Comparison of ENCODE assay signal across 38 mouse cellular contexts in the genomic region with DNA sequence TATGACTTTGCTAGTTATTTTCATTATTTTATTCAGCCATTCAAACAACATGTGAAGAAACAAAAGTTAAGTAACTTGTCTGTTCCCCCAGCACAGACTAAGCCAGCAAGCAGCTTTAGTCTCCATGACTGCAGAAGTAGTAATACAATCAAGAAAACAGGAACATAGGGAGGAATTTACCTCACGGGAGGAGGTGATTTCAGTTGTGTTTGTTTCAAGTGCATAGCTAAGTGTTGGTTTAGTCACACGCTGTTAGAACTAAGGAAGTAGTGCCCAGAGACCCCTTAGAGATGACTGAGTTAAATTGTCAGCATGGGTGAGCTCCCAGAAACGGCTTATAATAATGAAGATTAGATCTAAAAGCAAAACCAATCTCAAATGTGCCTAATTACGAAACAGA. TPM values are rescaled to one million over a fixed set of nuclear protein-coding genes. Genes with fewer than 3 reads are reported as not detected.
DNase-seq lines count a peak whose midpoint lies in the region; ATAC-seq and TF ChIP-seq lines count a peak whose summit lies in the region.
"Had no signal": no experiment of that assay in that cellular context is flagged by ENCODE, and none has a peak within 500 bp of the region (broad histone marks: within the 10 kb centered on the region; RNA-seq: fewer than 3 reads in every experiment).

No protein-coding gene starts in this region.

- H3K27ac ChIP-seq in liver, adult 2 months (replicated peaks; ENCODE audit: insufficient read depth, low read depth, low read length) = no peak overlapping the region
- no peak overlapping the region for H3K27ac ChIP-seq in liver, embryonic 11.5 days (ENCODE audit: low read depth, low read length)
- H3K27ac ChIP-seq in forebrain, embryonic 11.5 days (ENCODE audit: low read depth, low read length) = no peak overlapping the region
- no peak overlapping the region for H3K27ac ChIP-seq in layer of hippocampus, adult 2 months
- H3K27ac ChIP-seq: embryonic facial prominence, embryonic 12.5 days; forebrain, embryonic 13.5 days; gastrocnemius, adult 2 months; heart, embryonic 10.5 days; kidney, postnatal 0 days; limb, embryonic 10.5 days; liver, embryonic 12.5 days; neural tube, embryonic 13.5 days had no signal

- DNase-seq in liver, adult 2 months (ENCODE audit: extremely low read depth, low read depth, low spot score) = peak; percentile 36
- DNase-seq in liver, embryonic 11.5 days (ENCODE audit: low spot score) = no peak
- peak; percentile 69 for DNase-seq in 416B (ENCODE audit: low read depth)
- no peak for DNase-seq in forebrain, embryonic 11.5 days (ENCODE audit: low spot score)
- DNase-seq in layer of hippocampus, adult 2 months (ENCODE audit: low spot score in 2 of 2) = no peak
- no peak for DNase-seq in yolk sac, embryonic 10.5 days (ENCODE audit: low spot score)
- DNase-seq: adrenal gland, adult 2 months; cerebellum, adult 11-12 months; cerebellum, postnatal 10 days; gastrocnemius, adult 2 months; heart, postnatal 4 days; kidney, adult 18-20 months; lung, adult 2 months; midbrain, embryonic 14.5 days; right cerebral cortex, adult 18-20 months; right cerebral cortex, postnatal 4 days; thymus, adult 2 months; thymus, postnatal 4 days had no signal

- H3K79me2 ChIP-seq in liver, adult 2 months (ENCODE audit: control insufficient read depth, insufficient read depth, low read length) = peaks cover 22% of the 10 kb centered on the region; the same call in 1 of the 2 replicates

- H3K9me3 ChIP-seq in liver, embryonic 11.5 days (ENCODE audit: control insufficient read depth, low read length) = no peaks in the 10 kb centered on the region
- H3K9me3 ChIP-seq in forebrain, embryonic 11.5 days (ENCODE audit: control insufficient read depth, low read length) = no peaks in the 10 kb centered on the region
- H3K9me3 ChIP-seq: embryonic facial prominence, embryonic 12.5 days; forebrain, embryonic 13.5 days; heart, embryonic 10.5 days; limb, embryonic 10.5 days; liver, embryonic 12.5 days; megakaryocyte, embryonic 14.5 days; neural tube, embryonic 13.5 days had no signal

- peaks cover 2% of the 10 kb centered on the region; the same call in 1 of the 2 replicates for H3K36me3 ChIP-seq in liver, adult 2 months (ENCODE audit: control insufficient read depth, insufficient read depth, low read length)
- H3K36me3 ChIP-seq in liver, embryonic 11.5 days (ENCODE audit: control insufficient read depth, insufficient read depth, low read length) = no peaks in the 10 kb centered on the region; the same call in 1 of the 2 replicates
- H3K36me3 ChIP-seq in forebrain, embryonic 11.5 days (ENCODE audit: control insufficient read depth, insufficient read depth, low read length) = no peaks in the 10 kb centered on the region
- H3K36me3 ChIP-seq: embryonic facial prominence, embryonic 12.5 days had no signal

- WGBS in liver, adult 2 months = 39% methylated on average over 4 of the region's 4 CpGs
- WGBS in liver, embryonic 11.5 days = 59% methylated on average over 4 of the region's 4 CpGs
- 71% methylated on average over 4 of the region's 4 CpGs for WGBS in forebrain, embryonic 11.5 days

- TF ChIP-seq POLR2A in liver, adult 2 months (IDR thresholded peaks at IDR 0.05; ENCODE audit: extremely low read depth, insufficient read depth, low read length) = no peak

- H3K4me1 ChIP-seq in liver, adult 2 months (ENCODE audit: control insufficient read depth, insufficient read depth, low read length) = peaks cover 6% of the 10 kb centered on the region; the same call in 1 of the 2 replicates
- peaks cover 6% of the 10 kb centered on the region; the same call in 1 of the 2 replicates for H3K4me1 ChIP-seq in liver, embryonic 11.5 days (replicated peaks; ENCODE audit: control insufficient read depth, insufficient read depth, low read length)
- no peaks in the 10 kb centered on the region for H3K4me1 ChIP-seq in forebrain, embryonic 11.5 days (replicated peaks; ENCODE audit: control insufficient read depth, insufficient read depth, low read length)

- H3K9ac ChIP-seq in liver, adult 2 months (ENCODE audit: low read depth, low read length) = no peak overlapping the region
- no peak overlapping the region for H3K9ac ChIP-seq in liver, embryonic 11.5 days (ENCODE audit: low read depth, low read length)
- H3K9ac ChIP-seq in forebrain, embryonic 11.5 days (ENCODE audit: low read length) = no peak overlapping the region
- H3K9ac ChIP-seq: embryonic facial prominence, embryonic 12.5 days; forebrain, embryonic 13.5 days; liver, embryonic 12.5 days; neural tube, embryonic 13.5 days had no signal

- H3K27me3 ChIP-seq in liver, adult 2 months (ENCODE audit: control insufficient read depth, insufficient read depth, low read length) = no peaks in the 10 kb centered on the region
- no peaks in the 10 kb centered on the region for H3K27me3 ChIP-seq in liver, embryonic 11.5 days (replicated peaks; ENCODE audit: control insufficient read depth, insufficient read depth, low read length)
- no peaks in the 10 kb centered on the region for H3K27me3 ChIP-seq in forebrain, embryonic 11.5 days (ENCODE audit: control insufficient read depth, insufficient read depth, low read length)
- H3K27me3 ChIP-seq: embryonic facial prominence, embryonic 12.5 days; forebrain, embryonic 13.5 days; liver, embryonic 12.5 days; megakaryocyte, embryonic 14.5 days; neural tube, embryonic 13.5 days; Patski had no signal

- no peak overlapping the region for H3K4me3 ChIP-seq in liver, adult 2 months (ENCODE audit: insufficient read depth, low read depth, low read length)
- H3K4me3 ChIP-seq in liver, embryonic 11.5 days (ENCODE audit: low read depth, low read length) = no peak overlapping the region
- H3K4me3 ChIP-seq in forebrain, embryonic 11.5 days (ENCODE audit: low read depth, low read length) = no peak overlapping the region
- no peak overlapping the region for H3K4me3 ChIP-seq in layer of hippocampus, adult 2 months
- H3K4me3 ChIP-seq: embryonic facial prominence, embryonic 12.5 days; forebrain, embryonic 13.5 days; gastrocnemius, adult 2 months; heart, embryonic 10.5 days; limb, embryonic 10.5 days; liver, embryonic 12.5 days; megakaryocyte, embryonic 14.5 days; myocyte; neural tube, embryonic 13.5 days had no signal

- H3K4me2 ChIP-seq in liver, embryonic 11.5 days = no peak overlapping the region
- no peak overlapping the region for H3K4me2 ChIP-seq in forebrain, embryonic 11.5 days (ENCODE audit: low read depth, low read length, severe bottlenecking)
- H3K4me2 ChIP-seq: embryonic facial prominence, embryonic 12.5 days; forebrain, embryonic 13.5 days; liver, embryonic 12.5 days; neural tube, embryonic 13.5 days had no signal

- no peak for TF ChIP-seq CTCF in liver, adult 2 months (IDR thresholded peaks at IDR 0.05; ENCODE audit: low read depth, low read length)
- no peak for TF ChIP-seq CTCF in layer of hippocampus, adult 2 months (conservative IDR thresholded peaks at IDR 0.05)

- no peak for ATAC-seq in liver, embryonic 11.5 days (replicated peaks; ENCODE audit: low FRiP score)
- peak; percentile 67 for ATAC-seq in common myeloid progenitor, adult 5-6 weeks (replicated peaks; ENCODE audit: low read depth, poor library complexity, severe bottlenecking)
- ATAC-seq in megakaryocyte progenitor cell, adult 5-6 weeks (replicated peaks; ENCODE audit: poor library complexity) = peak; percentile 74
- no peak for ATAC-seq in forebrain, embryonic 11.5 days (replicated peaks; ENCODE audit: low FRiP score)
- ATAC-seq: forebrain, embryonic 13.5 days; hindbrain, embryonic 16.5 days; liver, embryonic 12.5 days; Patski had no signal

RNA-seq across cellular contexts. Expression of gene Col4a3bp, which starts 5.5 kb away (rescaled TPM):
- 29.9 and 45.8 TPM in 2 replicates for total RNA-seq in liver, adult 2 months (2014; rRNA removed)
- 5.7 and 8.1 TPM in 2 replicates for polyA plus RNA-seq in liver, adult 2 months (2012; rRNA removed)
- polyA plus RNA-seq in liver, embryonic 11.5 days (2014; fragmentation: Nextera tagmentation; extraction: Ambion mirVana) = 8.1 and 9.0 TPM in 2 replicates
- total RNA-seq in common myeloid progenitor, adult 5-6 weeks (2017) = 47.7 and 60.5 TPM in 2 replicates
- 33.9 and 45.3 TPM in 2 replicates for total RNA-seq in megakaryocyte progenitor cell, adult 5-6 weeks (2015)
- 43.3 and 43.9 TPM in 2 replicates for total RNA-seq in megakaryocyte progenitor cell, adult 5-6 weeks (2017)
- 6.1 and 8.0 TPM in 2 replicates for polyA plus RNA-seq in forebrain, embryonic 11.5 days (2014; fragmentation: Nextera tagmentation; extraction: Ambion mirVana)
- total RNA-seq in layer of hippocampus, adult 2 months (2021) = 10 to 100 TPM; 63.7 to 64.4 TPM

RNA-seq across cellular contexts. Expression of gene Polk, which starts 5.6 kb away (rescaled TPM):
- 4.9 and 6.5 TPM in 2 replicates for total RNA-seq in liver, adult 2 months (2014; rRNA removed)
- 0.56 and 0.75 TPM in 2 replicates for polyA plus RNA-seq in liver, adult 2 months (2012; rRNA removed)
- 8.2 and 8.8 TPM in 2 replicates for polyA plus RNA-seq in liver, embryonic 11.5 days (2014; fragmentation: Nextera tagmentation; extraction: Ambion mirVana)
- 13.9 and 16.3 TPM in 2 replicates for total RNA-seq in common myeloid progenitor, adult 5-6 weeks (2017)
- total RNA-seq in megakaryocyte progenitor cell, adult 5-6 weeks (2015) = 13.5 and 20.9 TPM in 2 replicates
- 9.3 and 14.9 TPM in 2 replicates for total RNA-seq in megakaryocyte progenitor cell, adult 5-6 weeks (2017)
- polyA plus RNA-seq in forebrain, embryonic 11.5 days (2014; fragmentation: Nextera tagmentation; extraction: Ambion mirVana) = 9.6 and 10.4 TPM in 2 replicates
- total RNA-seq in layer of hippocampus, adult 2 months (2021) = 10 to 100 TPM in 1 of 2 experiments, 1 to 10 TPM in 1; 10.0 to 11.9 TPM

RNA-seq across cellular contexts. Expression of gene Gm17622, which starts 57.4 kb away (rescaled TPM):
- not detected in 2 replicates for total RNA-seq in liver, adult 2 months (2014; rRNA removed)
- not detected in 2 replicates for polyA plus RNA-seq in liver, adult 2 months (2012; rRNA removed)
- not detected in 2 replicates for polyA plus RNA-seq in liver, embryonic 11.5 days (2014; fragmentation: Nextera tagmentation; extraction: Ambion mirVana)
- total RNA-seq in common myeloid progenitor, adult 5-6 weeks (2017) = not detected in 2 replicates
- total RNA-seq in megakaryocyte progenitor cell, adult 5-6 weeks (2015) = not detected in 2 replicates
- total RNA-seq in megakaryocyte progenitor cell, adult 5-6 weeks (2017) = not detected in 2 replicates
- not detected in 2 replicates for polyA plus RNA-seq in forebrain, embryonic 11.5 days (2014; fragmentation: Nextera tagmentation; extraction: Ambion mirVana)
- total RNA-seq in layer of hippocampus, adult 2 months (2021) = not detected
- total RNA-seq: adrenal gland, adult 2 months; adrenal gland, postnatal 4 days; ES-E14; gastrocnemius, adult 2 months; heart, postnatal 4 days; layer of hippocampus, postnatal 14 days had no signal
- polyA plus RNA-seq: adrenal gland, adult 2 months; embryonic facial prominence, embryonic 12.5 days; forebrain, embryonic 13.5 days; gonadal fat pad, adult 2 months; heart, embryonic 10.5 days; heart, embryonic 16.5 days; hindbrain, embryonic 16.5 days; kidney, postnatal 0 days; large intestine, adult 2 months; limb, embryonic 10.5 days; liver, embryonic 12.5 days; lung, adult 2 months; midbrain, embryonic 14.5 days; myocyte; neural tube, embryonic 13.5 days; Patski; stomach, embryonic 16.5 days; thymus, adult 2 months had no signal

Comparison
In these comparisons a context has a peak if more than half of its experiments do, and no peak if none do; other contexts are left out.
1. DNase-seq: peak in liver, adult 2 months (single experiment) and 416B (single experiment); none in liver, embryonic 11.5 days (single experiment), forebrain, embryonic 11.5 days (single experiment), layer of hippocampus, adult 2 months (0 of 2) and yolk sac, embryonic 10.5 days (single experiment).
2. ATAC-seq: peak in common myeloid progenitor, adult 5-6 weeks (single experiment) and megakaryocyte progenitor cell, adult 5-6 weeks (single experiment); none in liver, embryonic 11.5 days (single experiment) and forebrain, embryonic 11.5 days (single experiment).